In the genomic region with DNA sequence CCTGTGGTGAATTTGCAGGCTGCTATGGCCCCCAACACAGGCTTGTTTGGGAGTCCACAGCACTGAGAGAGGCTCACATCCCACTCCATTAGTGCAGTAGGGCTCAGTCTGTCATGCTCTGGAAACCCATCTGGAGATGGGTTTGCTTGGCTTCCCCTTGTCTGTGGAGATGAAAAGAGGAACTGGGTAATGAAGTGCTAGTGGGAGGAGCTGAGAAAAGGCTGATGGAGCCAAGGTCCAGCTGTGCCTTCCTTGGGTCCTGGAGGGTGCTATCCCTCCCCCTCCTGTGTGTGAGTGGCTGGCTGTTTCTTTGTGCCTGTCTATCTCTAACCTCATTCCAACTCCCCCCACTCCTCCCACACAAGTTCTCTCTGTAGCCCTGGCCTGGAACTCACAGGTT, we compare ENCODE assay signal across 8 mouse cellular contexts. TPM values are rescaled to one million over a fixed set of nuclear protein-coding genes. Genes with fewer than 3 reads are reported as not detected.
A peak's percentile ranks its signal among the peaks of the same experiment; 100 is the strongest.
DNase-seq lines count a peak whose midpoint lies in the region; TF ChIP-seq lines count a peak whose summit lies in the region.

No protein-coding gene starts in this region.

- H3K36me3 ChIP-seq in splenic B cell, adult 2 months (ENCODE audit: control insufficient read depth, insufficient read depth, low read length, poor library complexity, severe bottlenecking): no peaks in the 10 kb centered on the region

- DNase-seq in layer of hippocampus, adult 2 months (ENCODE audit: low spot score in 2 of 2): peak; percentile 26 to 33
- DNase-seq in layer of hippocampus, adult 8-10 months (ENCODE audit: low spot score in 2 of 2): no peak
- DNase-seq in kidney, postnatal 14 days: peak; percentile 23
- DNase-seq in splenic B cell, adult 2 months (ENCODE audit: low read depth, low spot score): peak; percentile 29
- no peak for DNase-seq in adrenal gland, postnatal 4 days (ENCODE audit: low spot score in 2 of 2)
- DNase-seq in cerebellum, adult 8-10 months: no peak
- no peak for DNase-seq in frontal cortex, postnatal 25 days (ENCODE audit: low spot score in 2 of 2)

- H3K4me3 ChIP-seq in layer of hippocampus, adult 2 months: no peak overlapping the region
- H3K4me3 ChIP-seq in brown adipose tissue, adult 24 weeks (ENCODE audit: insufficient read depth, low read depth, low read length): no peak overlapping the region

- H3K27me3 ChIP-seq in splenic B cell, adult 2 months (ENCODE audit: control insufficient read depth, insufficient read depth, low read length, poor library complexity, severe bottlenecking): no peaks in the 10 kb centered on the region

- H3K4me1 ChIP-seq in brown adipose tissue, adult 24 weeks (ENCODE audit: control insufficient read depth, insufficient read depth, insufficient read length, low read length): no peaks in the 10 kb centered on the region

- H3K27ac ChIP-seq in layer of hippocampus, adult 2 months: peak overlapping the region; percentile 36; the same call in 1 of the 2 replicates
- H3K27ac ChIP-seq in brown adipose tissue, adult 24 weeks (replicated peaks; ENCODE audit: low read depth, low read length): peak overlapping the region; percentile 61

- no peak for TF ChIP-seq CTCF in layer of hippocampus, adult 2 months (conservative IDR thresholded peaks at IDR 0.05)

RNA-seq across cellular contexts. Expression of a gene that starts 40.8 kb away (rescaled TPM):
- total RNA-seq in layer of hippocampus, adult 2 months (2021): under 1 TPM in 1 of 2 experiments, not detected in 1; 0.20 TPM
- total RNA-seq in layer of hippocampus, adult 8-10 months (2022): under 1 TPM in 3 of 4 experiments, not detected in 1; 0.18 to 0.36 (median 0.26) TPM
- polyA plus RNA-seq in brown adipose tissue, adult 24 weeks (2012; ENCODE audit: insufficient read depth, insufficient read length, missing spikeins): not detected in 2 replicates
- not detected for total RNA-seq in adrenal gland, postnatal 4 days (2021)

Comparison
In these comparisons a context has a peak if more than half of its experiments do, and no peak if none do; other contexts are left out.
1. DNase-seq: peak in layer of hippocampus, adult 2 months (2 of 2), kidney, postnatal 14 days (single experiment) and splenic B cell, adult 2 months (single experiment); none in layer of hippocampus, adult 8-10 months (0 of 2), adrenal gland, postnatal 4 days (0 of 2), cerebellum, adult 8-10 months (single experiment) and frontal cortex, postnatal 25 days (0 of 2).